Mouse (Mus musculus): ENCODE data around the gene Pdgfa. TPM values are rescaled to one million over a fixed set of nuclear protein-coding genes. Genes with fewer than 3 reads are reported as not detected.

Pdgfa gene
- total RNA-seq, 2 experiments from 2014 or later = not detected

DNA sequence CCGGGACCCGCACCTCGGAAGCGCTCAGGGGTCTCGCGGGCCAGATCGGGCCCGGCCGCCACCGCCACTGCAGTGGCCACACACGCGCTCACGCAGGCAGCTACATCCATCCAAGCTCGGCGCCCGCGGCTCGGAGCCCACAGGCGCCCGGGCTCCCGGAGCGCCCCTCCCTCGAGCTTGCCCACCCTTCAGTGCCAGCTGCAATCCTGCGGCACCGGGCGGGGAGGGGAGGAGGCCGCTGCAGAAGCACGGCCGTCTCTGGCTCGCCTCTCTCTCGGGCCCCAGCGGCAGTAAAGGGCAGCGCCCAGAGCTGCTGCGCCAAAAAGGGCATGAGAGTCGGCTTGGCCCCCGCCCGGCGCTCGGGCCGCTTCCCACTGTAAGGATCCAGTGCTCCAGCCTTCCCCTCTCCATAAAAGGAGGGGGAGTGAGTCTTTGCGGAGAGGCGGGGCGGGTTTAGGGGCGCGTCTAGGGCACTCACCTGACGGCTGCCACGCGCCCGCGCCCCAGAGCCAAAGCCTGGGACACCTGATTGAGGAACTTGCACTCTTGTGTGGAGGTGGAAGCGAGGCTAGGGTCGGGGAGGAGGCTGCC lies 1.4 kb downstream of the Pdgfa start:
- ATAC-seq (replicated peaks; ENCODE audit: low FRiP score, low TSS enrichment, poor library complexity, severe bottlenecking) = no peak

DNA sequence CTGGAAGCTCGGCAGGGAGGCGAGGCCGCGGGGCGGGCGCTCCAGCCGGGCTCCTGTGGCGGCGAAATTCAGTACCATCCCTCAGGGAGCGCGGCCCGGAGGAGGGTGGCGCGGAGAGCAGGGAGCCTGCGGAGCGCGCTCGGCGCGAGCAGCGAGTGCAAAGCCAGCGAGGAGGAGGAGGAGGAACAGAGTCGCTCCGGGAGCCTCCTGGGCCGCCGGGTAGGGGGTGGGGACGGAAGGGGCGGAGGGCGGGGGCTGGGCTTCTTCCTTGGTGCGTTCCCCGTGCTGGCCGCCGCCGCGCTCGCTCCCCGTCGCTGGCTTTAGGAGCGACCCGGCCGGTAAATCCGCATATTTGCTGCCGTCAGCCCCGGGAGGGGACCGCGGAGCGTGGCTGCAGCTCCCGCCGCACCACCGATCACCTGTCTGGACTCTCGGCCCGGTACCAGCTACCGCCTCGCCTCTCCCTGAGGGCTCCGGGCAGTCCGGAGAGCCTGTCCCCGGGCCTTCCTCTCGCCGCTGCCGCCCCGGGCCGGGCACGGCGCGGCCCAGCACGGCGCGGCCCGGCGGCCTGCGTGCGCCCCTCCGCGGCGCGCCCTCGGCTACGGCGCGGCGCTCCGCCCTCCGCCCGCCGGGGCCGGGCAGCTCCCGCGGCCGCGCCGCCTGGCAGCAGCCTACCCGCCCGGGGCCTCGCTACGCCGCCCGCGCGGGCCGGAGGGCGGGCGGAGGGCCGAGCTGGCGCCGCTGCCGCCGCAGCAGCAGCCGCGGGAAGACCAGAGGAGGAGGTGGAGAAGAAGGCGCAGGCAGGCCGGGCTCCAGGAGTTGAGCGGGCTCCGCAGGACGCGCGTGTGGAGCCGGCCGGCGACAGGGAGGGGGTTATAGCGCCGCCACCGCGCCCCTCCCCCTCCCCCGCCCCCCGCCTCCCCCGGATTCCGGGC lies 2.1 kb downstream of the Pdgfa start:
- no peak for ATAC-seq (replicated peaks; ENCODE audit: low FRiP score, low TSS enrichment, poor library complexity, severe bottlenecking)

DNA sequence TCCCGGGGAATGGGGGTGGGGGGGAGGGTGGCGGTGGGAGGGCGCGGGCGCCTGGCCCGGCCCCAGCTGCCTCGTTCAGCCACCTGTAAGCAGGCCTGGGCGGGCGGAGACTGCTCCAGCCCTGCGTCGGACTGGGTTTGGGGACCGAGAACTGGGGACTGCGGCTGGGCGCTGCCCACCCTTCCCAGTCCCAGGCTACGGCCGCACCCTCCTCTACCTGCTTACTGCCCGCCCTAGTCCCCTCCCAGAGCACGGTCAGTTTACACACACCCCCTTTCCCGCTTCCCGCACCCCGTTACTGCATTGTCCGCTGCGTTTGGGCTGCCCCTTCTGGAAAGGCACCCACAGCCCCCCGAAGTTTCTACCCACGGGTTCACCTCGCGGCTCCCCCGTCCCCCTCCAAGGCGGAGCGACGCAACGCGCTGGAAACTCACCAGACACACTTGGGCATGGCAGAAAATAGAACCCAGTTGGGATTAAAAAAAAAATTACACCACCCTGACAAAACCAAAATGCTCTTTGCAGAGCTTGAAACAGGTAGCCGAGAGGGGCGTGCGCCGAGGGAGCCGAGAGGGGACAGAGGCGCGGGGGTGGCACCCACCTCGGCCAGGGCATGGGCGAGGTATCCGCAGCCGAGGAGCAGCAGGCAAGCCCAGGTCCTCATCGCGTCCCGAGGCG lies 2.9 kb downstream of the Pdgfa start:
- no peak for ATAC-seq (replicated peaks; ENCODE audit: low FRiP score, low TSS enrichment, poor library complexity, severe bottlenecking)

DNA sequence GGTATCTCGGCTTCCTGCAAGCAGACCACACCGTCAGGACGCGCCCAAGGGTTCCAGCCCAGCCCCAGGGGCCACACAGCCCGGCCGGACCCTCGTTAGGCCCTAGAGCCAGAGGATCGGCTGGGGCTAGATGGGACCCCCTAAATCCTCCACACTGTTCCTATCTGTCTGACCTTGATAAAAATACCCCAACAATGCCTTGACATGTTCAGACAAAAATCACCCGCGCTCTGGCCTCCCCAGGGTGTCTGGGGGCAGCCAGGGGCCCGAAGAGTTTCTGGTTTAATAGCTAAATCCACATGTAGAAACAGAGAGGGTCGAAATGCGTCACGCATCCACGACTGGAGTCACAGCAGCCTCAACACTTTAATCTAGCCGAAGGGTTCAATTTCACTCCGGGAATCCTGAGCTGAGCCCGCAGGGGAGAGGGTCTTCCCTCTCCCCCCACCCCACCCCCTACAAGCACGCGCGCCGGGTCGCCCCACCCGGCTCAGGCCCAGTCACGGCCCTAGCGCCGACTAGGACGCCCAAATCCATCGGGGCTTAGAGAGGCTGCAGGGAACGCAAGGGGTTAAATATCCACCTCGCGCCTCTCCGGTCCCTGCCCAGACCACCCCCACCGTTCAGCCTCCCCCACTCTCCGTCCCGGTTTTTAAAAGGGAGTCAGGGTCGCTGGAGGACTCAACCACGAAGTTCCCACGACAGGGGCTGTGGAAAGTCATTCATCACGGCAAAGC lies 3.6 kb downstream of the Pdgfa start:
- ATAC-seq (replicated peaks; ENCODE audit: low FRiP score, low TSS enrichment, poor library complexity, severe bottlenecking) = no peak

DNA sequence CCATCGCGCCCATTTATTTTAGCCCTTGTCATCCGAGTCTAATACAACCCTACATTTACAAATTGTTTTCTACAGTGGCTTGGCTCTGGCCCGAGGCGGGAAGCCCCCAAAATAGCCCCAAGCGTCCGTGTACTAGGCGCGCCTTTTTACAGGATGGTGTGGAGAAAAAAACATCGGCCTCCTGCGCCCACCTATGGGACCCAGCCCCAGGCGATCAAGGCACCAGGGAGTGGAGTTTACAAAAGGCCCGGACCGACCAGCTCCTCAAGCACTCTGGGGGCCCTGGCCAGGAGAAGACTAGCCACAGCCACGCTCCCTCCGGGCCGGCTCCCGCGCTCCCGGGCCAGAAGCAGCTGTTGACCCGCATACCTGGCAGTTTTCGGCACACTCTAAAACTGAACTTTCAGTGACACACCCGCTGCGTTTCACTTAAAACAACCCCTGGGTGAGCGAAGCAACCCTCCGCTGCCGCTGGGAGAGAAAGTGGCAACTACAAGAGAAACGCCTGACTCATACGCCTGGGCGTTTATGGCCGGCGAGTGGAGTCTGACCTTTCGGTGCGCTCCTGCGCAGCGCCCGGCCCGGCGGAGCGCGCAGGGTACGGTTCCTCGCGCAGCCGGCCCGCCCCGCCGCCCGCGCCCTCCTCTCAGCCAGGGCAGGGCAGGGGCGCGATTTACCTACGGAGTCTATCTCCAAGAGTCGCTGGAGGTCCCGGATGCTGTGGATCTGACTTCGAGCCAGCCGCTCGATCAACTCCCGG lies 4.4 kb downstream of the Pdgfa start:
- no peak for ATAC-seq (replicated peaks; ENCODE audit: low FRiP score, low TSS enrichment, poor library complexity, severe bottlenecking)

DNA sequence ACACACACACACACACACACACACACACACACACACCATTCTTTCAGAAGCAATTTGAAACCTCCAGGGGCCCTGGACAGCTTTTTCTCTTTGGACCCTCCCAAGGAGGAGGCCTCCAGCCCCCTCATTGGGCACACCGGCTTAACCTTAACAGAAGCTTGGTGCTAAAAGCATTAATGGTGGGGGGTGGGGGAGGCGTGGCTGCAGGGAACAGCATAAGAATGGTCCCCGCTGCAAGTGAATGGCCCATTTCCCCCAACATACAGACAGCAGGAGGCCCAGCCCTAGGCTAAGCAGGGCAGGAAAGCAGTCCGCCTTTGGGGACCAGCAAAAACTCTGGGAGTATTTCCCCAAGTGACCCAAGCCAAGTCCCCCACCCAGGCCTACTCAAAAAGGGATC lies 5.4 kb downstream of the Pdgfa start:
- ATAC-seq (replicated peaks; ENCODE audit: low FRiP score, low TSS enrichment, poor library complexity, severe bottlenecking) = no peak

DNA sequence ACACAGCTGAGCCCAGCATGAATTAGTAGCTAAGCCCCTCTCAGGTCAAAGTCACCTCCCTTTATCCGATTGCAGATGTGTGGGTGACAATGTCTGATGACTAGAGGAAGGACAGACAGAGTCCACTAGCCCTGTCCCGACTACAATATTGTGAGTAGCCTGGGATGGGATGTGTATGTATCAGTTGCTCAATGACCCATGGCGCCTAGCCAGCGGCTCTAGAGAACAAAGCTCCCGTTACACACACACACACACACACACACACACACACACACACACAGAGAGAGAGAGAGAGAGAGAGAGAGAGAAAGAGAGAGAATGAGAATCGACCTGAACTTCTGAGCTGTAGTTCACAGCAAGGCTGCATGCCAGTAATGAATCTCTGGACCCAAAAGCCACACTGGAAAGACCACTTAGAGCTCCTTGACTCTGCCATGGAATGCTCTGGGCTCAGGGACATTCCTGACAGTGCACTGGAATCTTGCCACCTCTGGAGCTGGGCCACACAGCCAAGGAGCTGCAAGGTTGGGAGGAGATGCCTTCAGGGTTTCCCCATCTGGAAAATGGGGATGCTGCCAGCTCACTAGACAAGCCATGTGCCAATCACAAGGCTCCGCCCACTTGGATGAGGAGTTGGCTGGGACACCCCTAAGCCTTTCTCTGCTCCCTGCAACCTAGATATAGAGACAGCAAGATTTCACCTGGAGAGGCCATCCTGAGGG lies 6.3 kb downstream of the Pdgfa start:
- no peak for ATAC-seq (replicated peaks; ENCODE audit: low FRiP score, low TSS enrichment, poor library complexity, severe bottlenecking)

DNA sequence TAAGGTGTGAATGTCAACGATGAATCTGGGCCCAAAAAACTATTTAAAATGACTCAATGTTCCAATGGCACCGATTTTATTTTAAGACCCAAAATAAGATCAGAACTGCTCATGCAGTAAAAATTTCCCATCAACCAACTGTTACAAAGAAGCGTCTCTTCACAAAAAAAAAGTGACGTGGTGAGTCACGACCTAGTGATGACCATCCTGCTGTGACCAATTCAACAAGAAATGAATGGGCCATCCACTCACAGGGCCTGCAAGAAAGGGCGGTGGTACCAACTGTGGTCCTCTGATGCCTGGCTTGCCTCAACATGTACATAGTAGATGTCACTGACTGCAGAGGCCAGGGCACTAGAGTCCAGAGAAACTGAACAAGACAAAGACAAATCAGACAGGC lies 7.6 kb downstream of the Pdgfa start:
- ATAC-seq (replicated peaks; ENCODE audit: low FRiP score, low TSS enrichment, poor library complexity, severe bottlenecking) = no peak

DNA sequence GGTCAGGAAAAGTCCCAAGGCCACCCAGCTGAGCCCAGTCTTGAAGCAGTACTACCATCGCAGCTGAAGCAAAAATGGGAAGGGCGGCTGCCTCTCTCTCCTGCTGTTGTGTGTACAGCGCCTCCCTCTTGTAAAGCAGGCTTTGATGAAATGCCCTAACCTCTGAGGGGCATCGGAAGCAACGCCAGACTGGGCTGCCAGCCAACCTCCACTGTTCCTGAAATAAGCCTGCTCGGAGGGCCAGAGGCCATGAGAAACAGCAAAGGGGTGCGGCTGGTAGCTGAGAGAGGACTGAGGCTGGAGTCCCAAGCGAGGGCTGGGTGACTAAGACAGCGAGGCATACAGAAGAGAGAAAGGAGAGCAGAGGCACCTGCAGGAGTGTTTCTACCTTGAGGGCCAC lies 8.4 kb downstream of the Pdgfa start:
- ATAC-seq (replicated peaks; ENCODE audit: low FRiP score, low TSS enrichment, poor library complexity, severe bottlenecking) = 0 out of 2 replicates have a peak, but pooled peaks have one; percentile 9

DNA sequence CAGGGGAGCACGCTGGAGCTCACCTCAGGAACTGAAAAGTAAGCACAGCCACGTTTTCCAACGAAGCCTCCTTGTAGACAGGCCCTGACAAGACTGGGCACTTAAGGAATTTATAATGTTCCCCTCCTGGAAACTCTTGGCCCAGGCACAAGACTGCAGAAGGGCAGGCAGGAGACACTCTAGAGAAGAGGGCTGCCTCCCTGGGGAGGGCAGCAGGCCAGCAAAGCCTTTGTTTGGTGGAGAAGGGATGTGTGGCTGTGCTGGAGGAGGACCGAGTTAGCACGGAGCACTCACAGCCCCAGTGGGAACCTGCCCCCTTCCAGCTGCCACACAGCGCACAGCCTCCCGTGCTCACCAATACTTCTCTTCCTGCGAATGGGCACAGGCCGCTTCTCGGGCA lies 9.2 kb downstream of the Pdgfa start:
- no peak for ATAC-seq (replicated peaks; ENCODE audit: low FRiP score, low TSS enrichment, poor library complexity, severe bottlenecking)

DNA sequence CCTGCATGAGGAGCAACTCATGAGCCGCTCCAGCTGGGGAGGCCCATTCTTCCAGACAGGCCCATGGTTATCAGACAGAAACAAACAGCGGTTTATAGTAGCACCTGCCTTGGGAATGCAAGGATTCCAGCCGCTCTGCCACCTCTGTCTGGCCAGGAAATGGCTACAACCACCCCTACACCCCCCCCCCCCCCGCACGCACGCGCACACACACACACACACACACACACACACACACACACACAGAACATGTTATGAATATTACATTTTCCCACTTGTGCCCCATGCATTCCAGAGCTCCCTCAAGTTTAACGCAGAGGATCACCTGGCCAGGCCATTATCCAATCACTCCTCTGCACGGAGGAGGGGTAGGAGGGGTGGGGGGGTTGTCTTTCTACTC lies 15.2 kb downstream of the Pdgfa start:
- ATAC-seq (replicated peaks; ENCODE audit: low FRiP score, low TSS enrichment, poor library complexity, severe bottlenecking) = no peak

DNA sequence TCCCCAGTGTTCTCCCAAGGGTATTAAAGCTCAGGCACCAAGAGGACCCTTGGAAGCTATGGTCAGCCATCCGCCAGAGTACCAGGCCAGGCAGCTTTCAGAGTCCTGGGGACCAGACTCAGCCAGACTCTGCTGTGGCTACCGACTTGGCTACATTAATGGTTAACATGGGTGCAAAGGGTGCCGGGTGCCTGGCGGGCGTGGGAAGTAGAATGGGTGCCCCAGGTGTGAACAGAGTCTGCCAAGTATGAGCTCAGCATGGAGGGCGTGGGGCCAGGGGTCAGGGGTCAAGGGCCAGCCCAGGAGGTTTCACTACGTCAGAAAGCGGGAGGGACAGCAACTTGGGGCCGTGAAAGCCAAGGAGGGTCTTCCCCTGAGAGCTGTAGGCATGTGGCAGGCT lies 16.6 kb downstream of the Pdgfa start:
- ATAC-seq (replicated peaks; ENCODE audit: low FRiP score, low TSS enrichment, poor library complexity, severe bottlenecking) = no peak

DNA sequence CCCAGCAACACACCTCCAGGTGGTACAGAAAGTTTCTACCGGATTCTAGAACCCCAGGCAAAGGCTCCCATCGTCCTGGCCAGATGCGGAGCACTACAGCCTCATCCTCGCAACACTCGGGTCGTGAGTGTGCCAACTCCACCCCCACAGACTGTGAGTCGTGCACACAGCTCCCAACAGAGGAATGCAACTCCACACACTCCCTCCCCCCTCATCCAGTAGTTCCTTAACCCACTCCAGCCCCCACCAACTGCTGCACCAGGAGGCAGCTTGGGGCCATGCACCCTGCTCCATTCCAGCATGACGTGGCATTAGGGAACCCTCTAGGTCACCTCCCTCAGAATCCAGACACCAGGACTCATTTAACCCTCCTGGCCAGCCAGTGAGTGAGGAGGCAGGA lies 17.3 kb downstream of the Pdgfa start:
- no peak for ATAC-seq (replicated peaks; ENCODE audit: low FRiP score, low TSS enrichment, poor library complexity, severe bottlenecking)

DNA sequence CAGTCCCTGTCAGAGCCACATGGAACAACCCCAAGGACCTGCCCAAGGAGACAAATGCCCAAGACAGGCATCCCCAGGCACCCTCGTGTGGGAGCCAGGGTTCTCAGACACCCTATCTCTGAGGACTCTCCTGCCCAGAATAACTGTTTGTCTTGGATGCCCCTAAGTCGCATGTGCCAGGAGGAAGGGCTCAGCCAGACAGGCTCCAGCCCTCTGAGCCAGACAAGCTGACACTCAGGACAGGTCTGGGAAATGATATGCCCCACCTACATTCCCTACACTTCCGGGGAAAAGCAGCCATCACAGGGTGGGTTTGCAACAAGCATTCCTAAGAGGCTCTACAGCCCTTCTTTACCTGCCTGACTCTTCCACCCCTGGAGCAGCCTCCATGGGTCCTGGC lies 19.4 kb downstream of the Pdgfa start:
- no peak for ATAC-seq (replicated peaks; ENCODE audit: low FRiP score, low TSS enrichment, poor library complexity, severe bottlenecking)

DNA sequence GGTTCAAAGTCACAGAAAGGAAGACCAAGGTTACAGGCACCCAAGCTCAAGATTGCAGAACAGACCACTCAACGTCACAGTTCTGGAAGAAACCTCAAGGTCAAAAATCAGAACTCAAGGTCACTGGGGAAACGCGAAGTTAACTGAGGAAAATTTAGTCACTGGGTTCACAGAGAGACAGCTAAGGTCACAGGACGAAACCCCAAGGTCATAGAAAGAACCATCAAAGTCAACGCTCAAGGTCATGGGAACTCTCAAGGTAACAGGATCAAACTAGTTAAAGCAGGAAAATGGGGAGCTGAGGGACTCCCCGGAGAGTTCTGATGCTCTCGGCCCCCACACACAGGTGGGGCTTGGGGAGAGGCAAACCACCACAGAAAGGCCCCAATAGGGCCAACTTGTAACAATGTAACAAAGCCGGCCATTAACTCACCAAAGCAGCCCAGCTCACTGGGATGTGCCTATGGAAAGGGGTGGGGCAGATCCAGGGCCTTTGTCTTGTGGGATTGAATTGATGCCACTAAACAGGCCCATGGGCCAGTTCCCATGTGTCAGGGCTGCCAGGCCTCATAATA lies 22.2 kb downstream of the Pdgfa start:
- ATAC-seq (replicated peaks; ENCODE audit: low FRiP score, low TSS enrichment, poor library complexity, severe bottlenecking) = no peak

DNA sequence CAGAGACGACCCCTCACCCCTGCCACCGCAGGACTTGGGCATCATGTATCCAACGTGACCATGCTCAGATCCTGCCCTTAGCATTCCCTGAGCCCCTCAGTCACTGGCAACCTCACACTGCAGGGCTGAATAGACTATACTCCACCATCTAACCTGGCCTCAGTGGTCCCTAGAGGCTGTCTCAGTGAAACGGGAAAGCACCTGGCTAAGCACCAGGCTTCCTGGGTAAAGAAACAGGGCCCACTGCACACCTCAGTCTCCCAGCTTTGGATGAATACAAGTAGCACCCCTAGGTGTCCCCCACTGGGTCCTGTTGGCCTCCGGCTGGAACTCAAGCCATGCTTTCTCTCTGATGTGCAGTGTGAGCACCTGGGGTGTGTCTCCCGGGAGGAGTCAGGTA lies 23.7 kb downstream of the Pdgfa start:
- ATAC-seq (replicated peaks; ENCODE audit: low FRiP score, low TSS enrichment, poor library complexity, severe bottlenecking) = 0 out of 2 replicates have a peak, but pooled peaks have one; percentile 17

DNA sequence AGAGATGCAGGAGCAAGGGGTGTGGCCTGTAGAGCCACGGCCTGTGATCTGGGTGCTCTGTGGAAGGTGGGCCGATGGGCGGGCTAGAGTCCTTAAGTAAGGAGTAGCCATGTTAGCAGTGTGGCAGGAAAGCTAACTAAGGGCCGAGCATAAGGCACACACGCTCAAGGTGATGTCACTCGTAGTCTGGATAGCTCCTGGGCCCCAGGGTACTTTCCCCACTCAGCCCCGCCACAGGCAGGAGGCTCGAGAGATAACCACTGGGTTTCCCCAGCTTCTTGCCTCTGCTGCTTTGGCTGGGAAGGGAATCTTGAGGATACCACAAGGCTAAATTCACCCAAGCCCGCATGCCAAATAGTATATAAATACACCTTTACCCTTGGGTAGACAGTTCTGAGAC lies 25.8 kb downstream of the Pdgfa start:
- ATAC-seq (replicated peaks; ENCODE audit: low FRiP score, low TSS enrichment, poor library complexity, severe bottlenecking) = no peak

DNA sequence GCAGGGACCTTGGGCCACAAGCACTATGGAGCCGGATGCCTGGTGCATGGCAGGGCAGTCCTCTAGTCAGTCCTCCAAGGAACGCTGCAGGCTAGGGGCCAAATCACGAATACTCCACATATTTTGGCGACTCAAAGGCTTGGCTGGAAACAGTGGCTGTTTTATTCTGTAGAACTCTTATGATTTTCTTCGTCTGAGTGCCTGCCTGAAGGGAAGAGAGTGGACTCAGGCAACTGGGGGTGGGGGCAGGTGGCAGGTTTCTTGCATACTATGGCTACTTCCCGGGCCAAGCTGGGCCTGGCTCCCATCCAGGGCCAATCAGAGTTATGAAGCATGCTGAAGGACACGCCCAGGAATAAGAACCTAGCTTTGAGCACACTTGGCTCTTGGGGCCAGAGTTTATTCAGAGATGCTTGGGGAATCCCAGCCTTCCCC lies 27.1 kb downstream of the Pdgfa start:
- ATAC-seq (replicated peaks; ENCODE audit: low FRiP score, low TSS enrichment, poor library complexity, severe bottlenecking) = no peak
